Mouse (Mus musculus) hindbrain, embryonic 13.5 days (tissue): Measurements from ENCODE around the gene Parp16. TPM values are rescaled to one million over a fixed set of nuclear protein-coding genes. Genes with fewer than 3 reads are reported as not detected.

Experiments used
- ATAC-seq: fragments of 200-750 bp; cut with Nextera tagmentation; 2 replicates; pipeline ENCODE4 v1.8.0; 2017; ENCODE audit warnings: moderate TSS enrichment; ENCODE audit not compliant: low FRiP score
- H3K27ac ChIP-seq: fragments of 300-500 bp; sonication (generic); 2 replicates; pipeline ENCODE4 v1.5.1; 2015; ENCODE audit warnings: inconsistent platforms, mild to moderate bottlenecking, moderate library complexity
- H3K27me3 ChIP-seq: fragments of 300-500 bp; sonication (generic); 2 replicates; pipeline ENCODE4 v1.6.1; 2015; ENCODE audit warnings: mild to moderate bottlenecking, inconsistent platforms
- H3K36me3 ChIP-seq: fragments of 300-500 bp; sonication (generic); 2 replicates; pipeline ENCODE4 v1.6.1; 2015; ENCODE audit warnings: mild to moderate bottlenecking, inconsistent platforms
- H3K4me1 ChIP-seq: fragments of 300-500 bp; sonication (generic); replicated peaks from 2 replicates; pipeline ENCODE4 v1.6.1; 2015; ENCODE audit warnings: inconsistent platforms
- H3K4me2 ChIP-seq: fragments of 300-500 bp; sonication (generic); 2 replicates; pipeline ENCODE4 v1.6.1; 2015; ENCODE audit warnings: inconsistent platforms, mild to moderate bottlenecking, moderate library complexity
- H3K4me3 ChIP-seq: fragments of 300-500 bp; sonication (generic); 2 replicates; pipeline ENCODE4 v1.5.1; 2015; ENCODE audit warnings: mild to moderate bottlenecking, inconsistent platforms
- H3K9ac ChIP-seq: fragments of 300-500 bp; sonication (generic); 2 replicates; pipeline ENCODE4 v1.6.1; 2015; ENCODE audit warnings: mild to moderate bottlenecking, inconsistent platforms
- H3K9me3 ChIP-seq: fragments of 300-500 bp; sonication (generic); 2 replicates; pipeline ENCODE4 v1.6.1; 2016; ENCODE audit warnings: inconsistent platforms
- WGBS: fragments of 180-500 bp; shearing (Covaris S2); methylation state at CpG from one replicate; pipeline ENCODE4 v1.1.7; 2015; 5-methylcytosine and 5-hydroxymethylcytosine counted together
- polyA plus RNA-seq: library from polyadenylated mRNA; unstranded; fragments of >200 nt; fragmentation: Nextera tagmentation; extraction: Ambion mirVana; gene quantifications from 2 replicates; pipeline ENCODE4 v1.2.1, GENCODE M21; 2015

Parp16 gene
- polyA plus RNA-seq, 1 experiment from 2014 or later = 5.9 TPM

- no peak for ATAC-seq
- Histone ChIP-seq H3K9me3 (no peaks in the 10 kb centered on the region), H3K4me2 (no peak overlapping the region), H3K27me3 (no peaks in the 10 kb centered on the region), H3K4me3 (no peak overlapping the region), H3K9ac (no peak overlapping the region), H3K27ac (no peak overlapping the region), H3K36me3 (no peaks in the 10 kb centered on the region), H3K4me1 (peaks cover 74% of the 10 kb centered on the region)
- whole genome bisulfite sequencing = 29% methylated on average over 1 of the region's 1 CpGs
Observed at GRCm38 (mm10) chr9:65164870-65165269, 30.3 kb upstream of the Parp16 start.

GRCm38 (mm10) chr9:65166386-65166785 is 28.8 kb upstream of the Parp16 start:
- Histone ChIP-seq H3K4me2 (no peak overlapping the region), H3K9ac (no peak overlapping the region), H3K36me3 (no peaks in the 10 kb centered on the region), H3K4me1 (peaks cover 64% of the 10 kb centered on the region), H3K27me3 (no peaks in the 10 kb centered on the region), H3K27ac (no peak overlapping the region), H3K4me3 (no peak overlapping the region), H3K9me3 (no peaks in the 10 kb centered on the region)
- 58% methylated on average over 9 of the region's 9 CpGs for WGBS
- ATAC-seq = no peak

- H3K27me3 ChIP-seq = no peaks in the 10 kb centered on the region
- peaks cover 5% of the 10 kb centered on the region; the same call in 1 of the 2 replicates for H3K36me3 ChIP-seq
- ATAC-seq = no peak
- H3K27ac ChIP-seq = peak overlapping the region; percentile 26; the same call in 1 of the 2 replicates
- no peak overlapping the region for H3K4me3 ChIP-seq
- no peaks in the 10 kb centered on the region for H3K9me3 ChIP-seq
- H3K4me2 ChIP-seq = no peak overlapping the region
- no peak overlapping the region for H3K9ac ChIP-seq
- peaks cover 44% of the 10 kb centered on the region for H3K4me1 ChIP-seq
- 46% methylated on average over 2 of the region's 6 CpGs for WGBS
Observed at GRCm38 (mm10) chr9:65168534-65168933, 26.6 kb upstream of the Parp16 start.

GRCm38 (mm10) chr9:65168952-65169351 is 26.2 kb upstream of the Parp16 start:
- Histone ChIP-seq H3K4me2 (no peak overlapping the region), H3K4me1 (peaks cover 40% of the 10 kb centered on the region), H3K27me3 (no peaks in the 10 kb centered on the region), H3K9me3 (no peaks in the 10 kb centered on the region), H3K4me3 (no peak overlapping the region), H3K27ac (peak overlapping the region; percentile 26), H3K9ac (no peak overlapping the region), H3K36me3 (peaks cover 5% of the 10 kb centered on the region; the same call in 1 of the 2 replicates)
- 38% methylated on average over 4 of the region's 4 CpGs for WGBS
- no peak for ATAC-seq

GRCm38 (mm10) chr9:65172654-65173053 is 22.5 kb upstream of the Parp16 start:
- H3K4me3 ChIP-seq = no peak overlapping the region
- peaks cover 5% of the 10 kb centered on the region; the same call in 1 of the 2 replicates for H3K36me3 ChIP-seq
- ATAC-seq = no peak
- H3K27me3 ChIP-seq = no peaks in the 10 kb centered on the region
- WGBS = 71% methylated on average over 9 of the region's 9 CpGs
- H3K27ac ChIP-seq = no peak overlapping the region; the same call in 1 of the 2 replicates
- H3K4me2 ChIP-seq = no peak overlapping the region
- H3K4me1 ChIP-seq = peaks cover 50% of the 10 kb centered on the region
- no peak overlapping the region for H3K9ac ChIP-seq
- no peaks in the 10 kb centered on the region for H3K9me3 ChIP-seq

GRCm38 (mm10) chr9:65175234-65175938 is 19.8 kb upstream of the Parp16 start:
- Histone ChIP-seq H3K4me1 (peaks cover 55% of the 10 kb centered on the region), H3K4me3 (no peak overlapping the region), H3K27ac (peak overlapping the region; percentile 89), H3K9me3 (no peaks in the 10 kb centered on the region), H3K9ac (peak overlapping the region; percentile 55; the same call in 1 of the 2 replicates), H3K27me3 (no peaks in the 10 kb centered on the region), H3K4me2 (peak overlapping the region; percentile 3; the same call in 1 of the 2 replicates), H3K36me3 (peaks cover 5% of the 10 kb centered on the region; the same call in 1 of the 2 replicates)
- ATAC-seq = peak; percentile 49
- WGBS = 4% methylated on average over 5 of the region's 5 CpGs

GRCm38 (mm10) chr9:65175939-65176871 is 18.9 kb upstream of the Parp16 start:
- Histone ChIP-seq H3K36me3 (peaks cover 8% of the 10 kb centered on the region), H3K9ac (peak overlapping the region; percentile 55; the same call in 1 of the 2 replicates)
- WGBS = 11% methylated on average over 9 of the region's 9 CpGs

GRCm38 (mm10) chr9:65177497-65177896 is 17.7 kb upstream of the Parp16 start:
- no peak overlapping the region for H3K4me2 ChIP-seq
- H3K27me3 ChIP-seq = no peaks in the 10 kb centered on the region
- peaks cover 75% of the 10 kb centered on the region for H3K4me1 ChIP-seq
- no peak overlapping the region for H3K4me3 ChIP-seq
- WGBS = 48% methylated on average over 3 of the region's 3 CpGs
- peak overlapping the region; percentile 64; the same call in 1 of the 2 replicates for H3K9ac ChIP-seq
- H3K36me3 ChIP-seq = peaks cover 21% of the 10 kb centered on the region
- no peaks in the 10 kb centered on the region for H3K9me3 ChIP-seq
- ATAC-seq = no peak
- H3K27ac ChIP-seq = peak overlapping the region; percentile 89

More at GRCm38 (mm10) chr9:65175939-65176871, 18.9 kb upstream of the Parp16 start:
- peak overlapping the region; percentile 3; the same call in 1 of the 2 replicates for H3K4me2 ChIP-seq
- peaks cover 64% of the 10 kb centered on the region for H3K4me1 ChIP-seq
- no peak overlapping the region for H3K4me3 ChIP-seq
- ATAC-seq = peak; percentile 75
- peak overlapping the region; percentile 89 for H3K27ac ChIP-seq
- H3K27me3 ChIP-seq = no peaks in the 10 kb centered on the region
- H3K9me3 ChIP-seq = no peaks in the 10 kb centered on the region

- H3K4me1 ChIP-seq = peaks cover 79% of the 10 kb centered on the region
- peak overlapping the region; percentile 89 for H3K27ac ChIP-seq
- H3K27me3 ChIP-seq = no peaks in the 10 kb centered on the region
- peak overlapping the region; percentile 35; the same call in 1 of the 2 replicates for H3K4me2 ChIP-seq
- WGBS = 33% methylated on average over 10 of the region's 10 CpGs
- no peak for ATAC-seq
- peaks cover 21% of the 10 kb centered on the region for H3K36me3 ChIP-seq
- no peaks in the 10 kb centered on the region for H3K9me3 ChIP-seq
- peak overlapping the region; percentile 64 for H3K9ac ChIP-seq
- no peak overlapping the region for H3K4me3 ChIP-seq
Observed at GRCm38 (mm10) chr9:65177912-65178311, 17.2 kb upstream of the Parp16 start.

GRCm38 (mm10) chr9:65178336-65179213 is 16.6 kb upstream of the Parp16 start:
- Histone ChIP-seq H3K36me3 (peaks cover 26% of the 10 kb centered on the region), H3K9ac (peak overlapping the region; percentile 64), H3K27ac (peak overlapping the region; percentile 89), H3K27me3 (no peaks in the 10 kb centered on the region), H3K4me3 (no peak overlapping the region), H3K4me1 (peaks cover 79% of the 10 kb centered on the region), H3K9me3 (no peaks in the 10 kb centered on the region), H3K4me2 (peak overlapping the region; percentile 35)
- ATAC-seq = peak; percentile 49
- 4% methylated on average over 22 of the region's 22 CpGs for WGBS

GRCm38 (mm10) chr9:65179817-65180624 is 15.1 kb upstream of the Parp16 start:
- WGBS = 22% methylated on average over 17 of the region's 17 CpGs
- no peak for ATAC-seq
- Histone ChIP-seq H3K36me3 (peaks cover 38% of the 10 kb centered on the region), H3K4me3 (no peak overlapping the region), H3K27ac (peak overlapping the region; percentile 89), H3K4me2 (peak overlapping the region; percentile 21; the same call in 1 of the 2 replicates), H3K9me3 (no peaks in the 10 kb centered on the region), H3K9ac (0 out of 2 replicates have a peak overlapping the region, but pooled peaks have one; percentile 64), H3K4me1 (peaks cover 77% of the 10 kb centered on the region), H3K27me3 (no peaks in the 10 kb centered on the region)
